Mouse (Mus musculus): ENCODE results near the gene Znhit3.

Gene Znhit3

GRCm38 (mm10) chr11:84873042-84873833 lies 42.9 kb downstream of the Znhit3 start:
- DNase-seq, result no peak

- no peak for DNase-seq
Measured at GRCm38 (mm10) chr11:84871548-84872069, 44.6 kb downstream of the Znhit3 start.

GRCm38 (mm10) chr11:84871046-84871445 lies 45.1 kb downstream of the Znhit3 start:
- no peak for DNase-seq

- peak; percentile 95 to 96 for DNase-seq
Measured at GRCm38 (mm10) chr11:84870337-84871043, 45.7 kb downstream of the Znhit3 start, which contains the start of gene Ggnbp2. Gene Ggnbp2 (minus strand): TSS chr11:84870817.

GRCm38 (mm10) chr11:84869537-84870232 lies 46.5 kb downstream of the Znhit3 start:
- peak; percentile 94 to 98 for DNase-seq

- DNase-seq, result no peak
Measured at GRCm38 (mm10) chr11:84868786-84869259, 47.3 kb downstream of the Znhit3 start.

GRCm38 (mm10) chr11:84867586-84867985 lies 48.6 kb downstream of the Znhit3 start:
- DNase-seq, result no peak

GRCm38 (mm10) chr11:84865268-84865667 lies 50.9 kb downstream of the Znhit3 start:
- no peak for DNase-seq
